In the genomic region with DNA sequence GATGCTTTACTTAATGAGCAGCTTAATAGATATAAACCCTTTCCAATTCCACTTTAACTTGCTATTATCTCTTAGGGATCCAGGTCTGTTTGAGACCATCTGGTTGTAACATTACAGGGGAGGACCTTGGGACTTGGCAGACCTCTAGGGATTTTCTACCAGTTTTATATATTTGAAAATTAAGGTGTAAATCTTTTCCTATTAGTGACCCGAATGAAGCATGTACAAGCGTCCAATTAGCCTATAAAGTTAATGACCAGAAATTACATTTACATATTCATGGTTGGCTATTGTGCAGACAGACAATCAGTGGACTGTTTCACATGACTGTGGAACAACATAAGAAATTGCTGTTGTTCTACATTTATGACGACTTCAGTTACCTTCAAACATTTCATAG, we compare ENCODE assay signal across 20 mouse cellular contexts.
DNase-seq lines count a peak whose midpoint lies in the region; ATAC-seq and TF ChIP-seq lines count a peak whose summit lies in the region.
"Had no signal": no experiment of that assay in that cellular context is flagged by ENCODE, and none has a peak within 500 bp of the region (broad histone marks: within the 10 kb centered on the region; RNA-seq: fewer than 3 reads in every experiment).

No protein-coding gene starts in this region.

- H3K4me3 ChIP-seq in hindbrain, embryonic 11.5 days (ENCODE audit: low read depth, low read length) = no peak overlapping the region
- H3K4me3 ChIP-seq in hindbrain, embryonic 16.5 days (ENCODE audit: low read length) = no peak overlapping the region
- H3K4me3 ChIP-seq in midbrain, embryonic 12.5 days = no peak overlapping the region
- no peak overlapping the region for H3K4me3 ChIP-seq in midbrain, embryonic 15.5 days
- no peak overlapping the region for H3K4me3 ChIP-seq in neural tube, embryonic 14.5 days (ENCODE audit: low read depth, low read length)
- H3K4me3 ChIP-seq: embryonic facial prominence, embryonic 10.5 days; forebrain, embryonic 15.5 days; heart, embryonic 13.5 days had no signal

- no peak for DNase-seq in hindbrain, embryonic 11.5 days (ENCODE audit: low spot score)
- peak; percentile 51 for DNase-seq in brain, embryonic 14.5 days (ENCODE audit: low read depth)
- DNase-seq: adrenal gland, postnatal 14 days; cerebellum, adult 18-20 months; cerebellum, adult 9-11 months; cerebellum, postnatal 36 days; gastrocnemius, postnatal 36 days; heart, adult 11 months; heart, postnatal 36 days had no signal

- no peak overlapping the region for H3K9ac ChIP-seq in hindbrain, embryonic 11.5 days (ENCODE audit: low read depth, low read length)
- no peak overlapping the region for H3K9ac ChIP-seq in hindbrain, embryonic 16.5 days (ENCODE audit: low read depth, low read length)
- no peak overlapping the region for H3K9ac ChIP-seq in midbrain, embryonic 12.5 days (replicated peaks)
- no peak overlapping the region for H3K9ac ChIP-seq in midbrain, embryonic 15.5 days
- H3K9ac ChIP-seq in neural tube, embryonic 14.5 days (replicated peaks; ENCODE audit: low read depth, low read length) = no peak overlapping the region
- H3K9ac ChIP-seq: forebrain, embryonic 15.5 days; heart, embryonic 13.5 days had no signal

- H3K4me1 ChIP-seq in hindbrain, embryonic 11.5 days (replicated peaks; ENCODE audit: control insufficient read depth, insufficient read depth, low read length) = no peaks in the 10 kb centered on the region
- H3K4me1 ChIP-seq in hindbrain, embryonic 16.5 days (ENCODE audit: control insufficient read depth, insufficient read depth, low read depth, low read length) = no peaks in the 10 kb centered on the region
- H3K4me1 ChIP-seq in midbrain, embryonic 12.5 days = 0 out of 2 replicates have a peak, but pooled peaks cover 2% of the 10 kb centered on the region
- H3K4me1 ChIP-seq in midbrain, embryonic 15.5 days = peaks cover 6% of the 10 kb centered on the region
- 0 out of 2 replicates have a peak, but pooled peaks cover 4% of the 10 kb centered on the region for H3K4me1 ChIP-seq in neural tube, embryonic 14.5 days (ENCODE audit: control insufficient read depth, insufficient read depth, low read length)
- H3K4me1 ChIP-seq: embryonic facial prominence, embryonic 10.5 days; heart, embryonic 13.5 days had no signal

- TF ChIP-seq POLR2A in brain, embryonic 14.5 days (IDR thresholded peaks at IDR 0.05; ENCODE audit: borderline replicate concordance, extremely low read depth, insufficient read depth, insufficient read length, poor library complexity, severe bottlenecking) = no peak

- H3K36me3 ChIP-seq in hindbrain, embryonic 11.5 days (ENCODE audit: control insufficient read depth, insufficient read depth, low read length) = no peaks in the 10 kb centered on the region
- no peaks in the 10 kb centered on the region for H3K36me3 ChIP-seq in hindbrain, embryonic 16.5 days (ENCODE audit: control insufficient read depth, insufficient read depth, low read length)
- H3K36me3 ChIP-seq in midbrain, embryonic 12.5 days = no peaks in the 10 kb centered on the region
- no peaks in the 10 kb centered on the region for H3K36me3 ChIP-seq in midbrain, embryonic 15.5 days (replicated peaks)
- no peaks in the 10 kb centered on the region for H3K36me3 ChIP-seq in neural tube, embryonic 14.5 days (ENCODE audit: control insufficient read depth, insufficient read depth, low read length)
- H3K36me3 ChIP-seq: embryonic facial prominence, embryonic 10.5 days; forebrain, embryonic 15.5 days; heart, embryonic 13.5 days had no signal

- 0 out of 2 replicates have a peak, but pooled peaks have one; percentile 34 for ATAC-seq in hindbrain, embryonic 11.5 days (ENCODE audit: low FRiP score)
- ATAC-seq in hindbrain, embryonic 16.5 days = no peak
- ATAC-seq in midbrain, embryonic 12.5 days (ENCODE audit: low FRiP score, low read depth) = peak; percentile 44; the same call in 1 of the 2 replicates
- ATAC-seq in midbrain, embryonic 15.5 days (replicated peaks) = no peak
- ATAC-seq in neural tube, embryonic 14.5 days (ENCODE audit: low read depth) = peak; percentile 71; the same call in 1 of the 2 replicates
- ATAC-seq: activated CD4-positive, CD25-positive, alpha-beta regulatory T cell, adult 4 months; forebrain, embryonic 15.5 days; intestine, embryonic 16.5 days; Patski had no signal

- no peaks in the 10 kb centered on the region for H3K9me3 ChIP-seq in hindbrain, embryonic 11.5 days (ENCODE audit: control insufficient read depth, low read length)
- H3K9me3 ChIP-seq in hindbrain, embryonic 16.5 days (ENCODE audit: control insufficient read depth, low read length) = no peaks in the 10 kb centered on the region
- no peaks in the 10 kb centered on the region for H3K9me3 ChIP-seq in midbrain, embryonic 12.5 days
- H3K9me3 ChIP-seq in midbrain, embryonic 15.5 days = no peaks in the 10 kb centered on the region
- no peaks in the 10 kb centered on the region for H3K9me3 ChIP-seq in neural tube, embryonic 14.5 days (ENCODE audit: control insufficient read depth, low read length)
- H3K9me3 ChIP-seq: embryonic facial prominence, embryonic 10.5 days; forebrain, embryonic 15.5 days; heart, embryonic 13.5 days had no signal

- no peak overlapping the region for H3K27ac ChIP-seq in hindbrain, embryonic 11.5 days (ENCODE audit: low read depth, low read length)
- H3K27ac ChIP-seq in hindbrain, embryonic 16.5 days (ENCODE audit: low read depth, low read length) = no peak overlapping the region
- no peak overlapping the region for H3K27ac ChIP-seq in midbrain, embryonic 12.5 days (replicated peaks)
- no peak overlapping the region for H3K27ac ChIP-seq in midbrain, embryonic 15.5 days
- no peak overlapping the region for H3K27ac ChIP-seq in neural tube, embryonic 14.5 days (ENCODE audit: low read depth, low read length)
- H3K27ac ChIP-seq: embryonic facial prominence, embryonic 10.5 days; forebrain, embryonic 15.5 days; heart, embryonic 13.5 days had no signal

- no peaks in the 10 kb centered on the region for H3K27me3 ChIP-seq in hindbrain, embryonic 11.5 days (ENCODE audit: control insufficient read depth, insufficient read depth, low read length)
- no peaks in the 10 kb centered on the region for H3K27me3 ChIP-seq in hindbrain, embryonic 16.5 days (replicated peaks; ENCODE audit: control insufficient read depth, insufficient read depth, low read length)
- H3K27me3 ChIP-seq in midbrain, embryonic 12.5 days = no peaks in the 10 kb centered on the region
- no peaks in the 10 kb centered on the region for H3K27me3 ChIP-seq in midbrain, embryonic 15.5 days (replicated peaks)
- H3K27me3 ChIP-seq in neural tube, embryonic 14.5 days (ENCODE audit: control insufficient read depth, insufficient read depth, low read length) = no peaks in the 10 kb centered on the region
- H3K27me3 ChIP-seq: CH12.LX; forebrain, embryonic 15.5 days; heart, embryonic 13.5 days had no signal

- H3K4me2 ChIP-seq in hindbrain, embryonic 11.5 days (replicated peaks; ENCODE audit: low read depth, low read length) = no peak overlapping the region
- no peak overlapping the region for H3K4me2 ChIP-seq in hindbrain, embryonic 16.5 days (ENCODE audit: low read length)
- no peak overlapping the region for H3K4me2 ChIP-seq in midbrain, embryonic 12.5 days (replicated peaks)
- H3K4me2 ChIP-seq in midbrain, embryonic 15.5 days = no peak overlapping the region
- no peak overlapping the region for H3K4me2 ChIP-seq in neural tube, embryonic 14.5 days (ENCODE audit: low read depth, low read length)
- H3K4me2 ChIP-seq: forebrain, embryonic 15.5 days; heart, embryonic 13.5 days had no signal

- 74% methylated on average over 3 of the region's 3 CpGs for WGBS in hindbrain, embryonic 11.5 days
- 34% methylated on average over 3 of the region's 3 CpGs for WGBS in hindbrain, embryonic 16.5 days
- WGBS in midbrain, embryonic 12.5 days = 59% methylated on average over 3 of the region's 3 CpGs
- WGBS in midbrain, embryonic 15.5 days = 48% methylated on average over 3 of the region's 3 CpGs
- WGBS in neural tube, embryonic 14.5 days = 30% methylated on average over 3 of the region's 3 CpGs

- no peak for TF ChIP-seq CTCF in brain, embryonic 14.5 days (IDR thresholded peaks at IDR 0.05; ENCODE audit: borderline replicate concordance, extremely low read depth, insufficient read depth, insufficient read length)

Comparison
In these comparisons a context has a peak if more than half of its experiments do, and no peak if none do; other contexts are left out.
1. ATAC-seq: peak in hindbrain, embryonic 11.5 days (single experiment), midbrain, embryonic 12.5 days (single experiment) and neural tube, embryonic 14.5 days (single experiment); none in hindbrain, embryonic 16.5 days (single experiment) and midbrain, embryonic 15.5 days (single experiment).